Mouse (Mus musculus) gastrocnemius, postnatal 4 days (tissue): ENCODE measurements at regions not wholly inside any gene's neighbourhood (a gene's known extent, or its start where the extent isn't known, plus 50 kb on each side); places are given as distances from the start of the nearest gene placed in this dataset.
"Not testable (repeated sequence)": the region's sequence is repeated elsewhere in the genome, so short reads cannot be mapped to it uniquely, and the experiment has no call there.

Experiments
- DNase-seq, 2 experiments: peaks; one replicate each; pipeline ENCODE4 v3.0.0; 2021 to 2022; ENCODE audit warnings: low spot score in 2 of 2, mixed read lengths in 2 of 2

GRCm38 (mm10) chr12:64788761-64789160 lies 128.9 kb upstream of the Gm527 start:
- no peak for DNase-seq

GRCm38 (mm10) chr12:64808492-64808891 lies 109.2 kb upstream of the Gm527 start:
- not testable (repeated sequence) for DNase-seq

- DNase-seq = no peak
Observed at GRCm38 (mm10) chr12:64810081-64810480, 107.6 kb upstream of the Gm527 start.

GRCm38 (mm10) chr12:64815871-64816270 lies 101.8 kb upstream of the Gm527 start:
- DNase-seq = no peak

GRCm38 (mm10) chr12:64817056-64817810 lies 100.5 kb upstream of the Gm527 start:
- peak; percentile 19 to 24 for DNase-seq

- no peak for DNase-seq
Observed at GRCm38 (mm10) chr12:64820722-64821121, 97.0 kb upstream of the Gm527 start.

- no peak for DNase-seq
Observed at GRCm38 (mm10) chr12:64829662-64830249, 88.0 kb upstream of the Gm527 start.

- DNase-seq = no peak
Observed at GRCm38 (mm10) chr12:64832313-64833151, 85.2 kb upstream of the Gm527 start.

GRCm38 (mm10) chr12:64857709-64858108 lies 60.0 kb upstream of the Gm527 start:
- no peak for DNase-seq
